Mouse (Mus musculus): ENCODE data around the gene Fam166a. TPM values are rescaled to one million over a fixed set of nuclear protein-coding genes. Genes with fewer than 3 reads are reported as not detected.
"Not testable (repeated sequence)": the region's sequence is repeated elsewhere in the genome, so short reads cannot be mapped to it uniquely, and the experiment has no call there.

Gene Fam166a
- polyA plus RNA-seq, 1 experiment from 2014 or later = 0.88 TPM

DNA sequence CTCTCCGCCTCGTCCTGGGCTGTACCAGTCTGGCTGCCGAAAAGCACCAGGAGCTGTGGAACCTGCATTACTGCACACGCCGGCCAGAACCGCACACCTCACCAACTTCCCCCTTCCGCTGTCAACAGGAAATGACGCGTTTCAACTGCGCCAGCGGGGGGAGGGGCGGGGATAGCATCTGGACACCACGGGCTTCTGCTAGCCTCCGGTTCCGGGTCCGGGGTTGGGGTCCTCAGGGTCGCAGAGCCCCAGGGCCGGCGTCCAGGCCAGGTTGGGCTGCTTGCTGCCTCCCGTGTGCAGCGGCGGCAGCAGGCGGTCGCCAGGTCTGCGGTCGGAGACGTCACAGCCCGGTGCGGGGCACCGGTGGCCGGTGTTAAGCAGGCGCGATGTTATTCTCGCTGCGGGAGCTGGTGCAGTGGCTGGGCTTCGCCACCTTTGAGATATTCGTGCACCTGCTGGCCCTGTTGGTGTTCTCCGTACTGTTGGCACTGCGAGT is 36.8 kb downstream of the Fam166a start, which contains the start of gene Tmem203:
Tmem203 (plus strand) TSS at position 156 of the 496 bp plus-strand sequence.
- Histone ChIP-seq H3K4me3 (ENCODE audit: low read depth, low read length) (peak within 1 kb of the TSS; percentile 97), H3K4me1 (replicated peaks; ENCODE audit: control insufficient read depth, insufficient read depth, low read length) (peaks cover 11% of the 10 kb centered on the region), H3K9ac (ENCODE audit: low read length) (peak within 1 kb of the TSS; percentile 83), H3K4me2 (ENCODE audit: low read depth, low read length, severe bottlenecking) (peak within 1 kb of the TSS; percentile 95), H3K36me3 (ENCODE audit: control insufficient read depth, insufficient read depth, low read length) (no peaks in the 10 kb centered on the region), H3K9me3 (ENCODE audit: control insufficient read depth, low read length) (no peaks in the 10 kb centered on the region), H3K27me3 (ENCODE audit: control insufficient read depth, insufficient read depth, low read length) (no peaks in the 10 kb centered on the region), H3K27ac (ENCODE audit: low read depth, low read length) (peak within 1 kb of the TSS; percentile 37)
- DNase-seq (ENCODE audit: low spot score) = peak; percentile 97
- peak; percentile 94 for ATAC-seq (replicated peaks; ENCODE audit: low FRiP score)
- WGBS = under 1% methylated on average over 39 of the region's 39 CpGs

DNA sequence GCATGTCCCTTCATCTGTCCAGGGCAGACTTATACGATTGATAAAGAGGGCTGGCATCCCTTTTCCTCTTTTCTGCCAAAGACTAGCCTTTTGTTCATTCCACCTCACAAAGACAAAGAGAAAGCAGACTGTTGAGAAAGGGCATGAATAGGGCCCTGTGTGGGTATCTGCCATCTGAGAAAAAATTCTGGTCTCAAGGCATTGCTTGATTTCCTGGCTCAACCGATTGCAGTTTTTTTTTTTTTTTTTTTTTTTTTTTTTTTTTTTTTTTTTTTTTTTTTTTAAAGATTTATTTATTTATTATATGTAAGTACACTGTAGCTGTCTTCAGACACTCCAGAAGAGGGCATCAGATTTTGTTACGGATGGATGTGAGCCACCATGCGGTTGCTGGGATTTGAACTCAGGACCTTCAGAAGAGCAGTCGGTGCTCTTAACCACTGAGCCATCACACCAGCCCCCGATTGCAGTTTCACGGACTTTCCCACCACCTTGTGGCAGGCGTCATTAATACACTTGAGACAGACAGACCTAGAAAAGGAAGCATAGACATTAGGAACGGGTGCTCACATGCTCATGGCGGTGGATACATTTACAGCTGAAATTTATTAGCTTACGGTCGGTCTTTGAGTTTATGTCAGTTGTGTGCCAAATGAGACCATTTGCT is 38.0 kb downstream of the Fam166a start:
- ATAC-seq (replicated peaks; ENCODE audit: low FRiP score); H3K27ac ChIP-seq (ENCODE audit: low read depth, low read length); DNase-seq (ENCODE audit: low spot score); H3K27me3 ChIP-seq (ENCODE audit: control insufficient read depth, insufficient read depth, low read length); H3K9ac ChIP-seq (ENCODE audit: low read length); H3K36me3 ChIP-seq (ENCODE audit: control insufficient read depth, insufficient read depth, low read length); H3K9me3 ChIP-seq (ENCODE audit: control insufficient read depth, low read length): not testable (repeated sequence)
- 63% methylated on average over 10 of the region's 12 CpGs for WGBS
- peaks cover 11% of the 10 kb centered on the region for H3K4me1 ChIP-seq (replicated peaks; ENCODE audit: control insufficient read depth, insufficient read depth, low read length)
- H3K4me3 ChIP-seq (ENCODE audit: low read depth, low read length) = peak overlapping the region; percentile 97
- H3K4me2 ChIP-seq (ENCODE audit: low read depth, low read length, severe bottlenecking) = peak overlapping the region; percentile 95; the same call in 1 of the 2 replicates

DNA sequence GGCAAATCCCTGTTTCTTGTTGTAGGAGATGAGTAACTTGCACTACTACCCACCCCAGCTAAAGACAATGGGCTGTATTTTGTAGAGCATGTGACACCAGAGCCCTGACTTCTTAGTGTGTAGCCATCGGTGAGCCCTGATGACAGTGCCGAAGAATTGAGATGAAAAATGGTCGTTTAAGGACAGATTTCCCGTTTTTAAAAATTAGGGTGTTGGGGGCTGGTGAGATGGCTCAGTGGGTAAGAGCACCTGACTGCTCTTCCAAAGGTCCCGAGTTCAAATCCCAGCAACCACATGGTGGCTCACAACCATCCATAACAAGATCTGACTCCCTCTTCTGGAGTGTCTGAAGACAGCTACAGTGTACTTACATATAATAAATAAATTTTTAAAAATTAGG is 38.7 kb downstream of the Fam166a start:
- H3K9me3 ChIP-seq (ENCODE audit: control insufficient read depth, low read length); H3K9ac ChIP-seq (ENCODE audit: low read length); H3K27ac ChIP-seq (ENCODE audit: low read depth, low read length); ATAC-seq (replicated peaks; ENCODE audit: low FRiP score); H3K27me3 ChIP-seq (ENCODE audit: control insufficient read depth, insufficient read depth, low read length); H3K36me3 ChIP-seq (ENCODE audit: control insufficient read depth, insufficient read depth, low read length); DNase-seq (ENCODE audit: low spot score); H3K4me2 ChIP-seq (ENCODE audit: low read depth, low read length, severe bottlenecking); H3K4me3 ChIP-seq (ENCODE audit: low read depth, low read length): not testable (repeated sequence)
- H3K4me1 ChIP-seq (replicated peaks; ENCODE audit: control insufficient read depth, insufficient read depth, low read length) = peaks cover 11% of the 10 kb centered on the region
- 89% methylated on average over 5 of the region's 5 CpGs for WGBS

DNA sequence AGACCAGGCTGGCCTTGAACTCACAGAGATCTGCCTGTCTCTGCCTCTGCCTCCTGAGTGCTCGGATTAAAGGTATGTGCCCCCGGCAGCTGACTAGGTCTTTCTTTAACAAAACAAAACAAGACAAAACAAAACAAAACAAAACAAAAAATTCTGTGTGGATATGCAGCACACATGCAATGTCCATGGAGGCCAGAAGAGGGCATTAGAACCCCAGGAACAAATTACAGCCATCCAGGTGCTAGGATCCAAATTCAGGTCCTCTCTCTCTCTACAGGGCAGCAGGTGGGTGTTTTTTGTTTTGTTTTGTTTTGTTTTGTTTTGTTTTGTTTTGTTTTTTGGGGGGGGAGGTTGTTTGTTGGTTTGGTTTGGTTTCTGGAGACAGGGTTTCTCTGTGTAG is 40.3 kb downstream of the Fam166a start:
- Histone ChIP-seq H3K27ac (ENCODE audit: low read depth, low read length) (no peak overlapping the region), H3K4me3 (ENCODE audit: low read depth, low read length) (no peak overlapping the region), H3K9ac (ENCODE audit: low read length) (no peak overlapping the region), H3K36me3 (ENCODE audit: control insufficient read depth, insufficient read depth, low read length) (no peaks in the 10 kb centered on the region), H3K9me3 (ENCODE audit: control insufficient read depth, low read length) (no peaks in the 10 kb centered on the region), H3K4me1 (replicated peaks; ENCODE audit: control insufficient read depth, insufficient read depth, low read length) (peaks cover 22% of the 10 kb centered on the region), H3K4me2 (ENCODE audit: low read depth, low read length, severe bottlenecking) (no peak overlapping the region), H3K27me3 (ENCODE audit: control insufficient read depth, insufficient read depth, low read length) (peaks cover 10% of the 10 kb centered on the region)
- DNase-seq (ENCODE audit: low spot score) = no peak
- 49% methylated on average over 2 of the region's 2 CpGs for WGBS
- no peak for ATAC-seq (replicated peaks; ENCODE audit: low FRiP score)

DNA sequence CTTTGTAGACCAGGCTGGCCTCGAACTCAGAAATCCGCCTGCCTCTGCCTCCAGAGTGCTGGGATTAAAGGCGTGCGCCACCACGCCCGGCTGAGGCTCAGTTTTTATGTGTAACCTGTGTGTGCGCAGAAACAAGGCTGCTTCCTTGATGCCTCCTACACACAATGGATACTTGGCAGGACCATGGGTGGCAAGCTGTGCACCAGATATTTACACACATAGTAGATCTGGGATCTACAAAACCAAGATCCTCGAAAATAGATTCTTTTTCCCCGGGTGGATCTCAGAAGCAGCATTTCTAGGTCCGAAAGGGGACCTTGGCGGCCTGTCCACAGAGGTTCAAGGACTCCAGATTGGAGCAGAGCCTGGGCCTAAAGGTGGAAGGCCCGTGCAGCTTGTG is 43.3 kb downstream of the Fam166a start:
- Histone ChIP-seq H3K4me1 (replicated peaks; ENCODE audit: control insufficient read depth, insufficient read depth, low read length) (peaks cover 16% of the 10 kb centered on the region), H3K4me2 (ENCODE audit: low read depth, low read length, severe bottlenecking) (peak overlapping the region; percentile 100), H3K9me3 (ENCODE audit: control insufficient read depth, low read length) (no peaks in the 10 kb centered on the region), H3K36me3 (ENCODE audit: control insufficient read depth, insufficient read depth, low read length) (no peaks in the 10 kb centered on the region), H3K9ac (ENCODE audit: low read length) (peak overlapping the region; percentile 28; the same call in 1 of the 2 replicates), H3K27ac (ENCODE audit: low read depth, low read length) (no peak overlapping the region), H3K4me3 (ENCODE audit: low read depth, low read length) (peak overlapping the region; percentile 77), H3K27me3 (ENCODE audit: control insufficient read depth, insufficient read depth, low read length) (peaks cover 16% of the 10 kb centered on the region)
- ATAC-seq (replicated peaks; ENCODE audit: low FRiP score) (peak; percentile 6; the same call in 1 of the 2 replicates), DNase-seq (ENCODE audit: low spot score) (no peak)
- 46% methylated on average over 10 of the region's 12 CpGs for WGBS

DNA sequence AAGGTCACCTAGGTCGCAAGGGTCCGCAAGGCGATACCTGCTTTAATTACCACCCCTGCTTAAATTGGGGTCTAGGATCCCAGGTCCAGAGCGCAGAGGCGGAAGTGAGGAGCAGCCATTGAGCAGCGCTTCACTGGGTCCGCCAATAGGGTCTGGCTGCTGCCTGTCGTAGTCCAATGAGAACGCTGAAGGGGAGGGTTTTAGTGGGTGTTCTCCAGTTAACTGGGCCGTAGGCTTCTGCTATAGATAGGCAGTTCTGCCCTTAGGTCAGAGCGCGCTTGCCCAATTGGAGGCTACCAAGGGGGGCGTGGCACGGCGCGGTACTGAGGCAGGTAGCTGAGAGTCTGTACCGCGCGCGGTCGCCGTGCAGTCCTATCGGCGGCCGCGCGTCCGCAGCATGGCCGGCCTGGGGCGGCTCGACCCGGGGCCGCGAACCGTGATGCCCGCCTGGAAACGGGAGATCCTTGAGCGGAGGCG is 43.8 kb downstream of the Fam166a start, which contains the start of gene Tprn:
Tprn (plus strand) TSS at position 328 of the 477 bp plus-strand sequence.
- peak within 1 kb of the TSS; percentile 77 for H3K4me3 ChIP-seq (ENCODE audit: low read depth, low read length)
- H3K27me3 ChIP-seq (ENCODE audit: control insufficient read depth, insufficient read depth, low read length) = peaks cover 16% of the 10 kb centered on the region
- ATAC-seq (replicated peaks; ENCODE audit: low FRiP score) (peak; percentile 99), DNase-seq (ENCODE audit: low spot score) (peak; percentile 94)
- no peaks in the 10 kb centered on the region for H3K9me3 ChIP-seq (ENCODE audit: control insufficient read depth, low read length)
- H3K36me3 ChIP-seq (ENCODE audit: control insufficient read depth, insufficient read depth, low read length) = no peaks in the 10 kb centered on the region
- H3K27ac ChIP-seq (ENCODE audit: low read depth, low read length) = no peak within 1 kb of the TSS
- H3K4me1 ChIP-seq (replicated peaks; ENCODE audit: control insufficient read depth, insufficient read depth, low read length) = peaks cover 16% of the 10 kb centered on the region
- H3K4me2 ChIP-seq (ENCODE audit: low read depth, low read length, severe bottlenecking) = peak within 1 kb of the TSS; percentile 100
- under 1% methylated on average over 38 of the region's 39 CpGs for WGBS
- H3K9ac ChIP-seq (ENCODE audit: low read length) = peak within 1 kb of the TSS; percentile 63

DNA sequence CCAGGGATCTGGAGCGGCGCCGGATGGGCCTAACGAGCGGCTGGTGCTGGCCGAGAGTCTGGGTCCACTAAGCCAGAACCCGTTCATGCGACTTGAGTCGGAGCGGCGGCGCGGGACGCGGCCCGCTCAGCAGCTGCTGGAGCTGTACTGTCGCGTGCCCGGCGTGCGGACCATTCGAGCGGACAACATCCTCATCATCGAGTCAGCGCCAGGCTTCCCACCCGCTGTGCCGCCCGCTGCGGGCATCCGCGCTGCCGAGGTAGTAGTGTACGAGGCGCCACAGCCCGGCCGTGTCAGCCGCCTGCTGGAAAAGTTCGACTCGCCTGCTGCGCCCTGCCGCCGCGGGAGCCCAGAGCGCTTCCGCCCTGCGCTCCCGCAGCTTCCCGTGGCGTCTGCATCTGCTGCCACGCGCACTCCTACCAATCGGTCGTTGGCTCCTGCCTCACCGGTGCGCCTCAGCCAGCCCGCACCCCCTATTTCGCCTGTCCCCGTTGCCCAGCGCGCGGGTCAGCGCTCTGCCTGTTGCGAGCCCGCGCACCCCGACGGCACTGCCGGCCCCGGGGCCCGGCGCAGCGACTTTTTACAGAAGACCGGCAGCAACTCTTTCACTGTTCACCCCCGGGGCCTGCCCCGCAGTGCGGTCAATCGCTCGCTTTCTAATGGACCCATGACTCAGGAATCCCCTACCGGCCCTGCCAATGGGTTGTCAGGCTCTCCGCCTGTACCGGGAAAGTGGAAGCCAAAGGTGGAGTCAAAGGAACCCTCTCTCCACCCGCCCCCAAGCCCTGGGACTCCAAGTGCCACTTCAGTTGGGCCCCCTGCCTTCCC is 44.5 kb downstream of the Fam166a start:
- Histone ChIP-seq H3K4me1 (replicated peaks; ENCODE audit: control insufficient read depth, insufficient read depth, low read length) (peaks cover 16% of the 10 kb centered on the region), H3K4me3 (ENCODE audit: low read depth, low read length) (peak overlapping the region; percentile 77), H3K9ac (ENCODE audit: low read length) (peak overlapping the region; percentile 63), H3K4me2 (ENCODE audit: low read depth, low read length, severe bottlenecking) (peak overlapping the region; percentile 100), H3K36me3 (ENCODE audit: control insufficient read depth, insufficient read depth, low read length) (no peaks in the 10 kb centered on the region), H3K9me3 (ENCODE audit: control insufficient read depth, low read length) (no peaks in the 10 kb centered on the region), H3K27me3 (ENCODE audit: control insufficient read depth, insufficient read depth, low read length) (peaks cover 16% of the 10 kb centered on the region), H3K27ac (ENCODE audit: low read depth, low read length) (no peak overlapping the region)
- WGBS = under 1% methylated on average over 81 of the region's 82 CpGs
- peak; percentile 56 for ATAC-seq (replicated peaks; ENCODE audit: low FRiP score)
- DNase-seq (ENCODE audit: low spot score) = peak; percentile 77

DNA sequence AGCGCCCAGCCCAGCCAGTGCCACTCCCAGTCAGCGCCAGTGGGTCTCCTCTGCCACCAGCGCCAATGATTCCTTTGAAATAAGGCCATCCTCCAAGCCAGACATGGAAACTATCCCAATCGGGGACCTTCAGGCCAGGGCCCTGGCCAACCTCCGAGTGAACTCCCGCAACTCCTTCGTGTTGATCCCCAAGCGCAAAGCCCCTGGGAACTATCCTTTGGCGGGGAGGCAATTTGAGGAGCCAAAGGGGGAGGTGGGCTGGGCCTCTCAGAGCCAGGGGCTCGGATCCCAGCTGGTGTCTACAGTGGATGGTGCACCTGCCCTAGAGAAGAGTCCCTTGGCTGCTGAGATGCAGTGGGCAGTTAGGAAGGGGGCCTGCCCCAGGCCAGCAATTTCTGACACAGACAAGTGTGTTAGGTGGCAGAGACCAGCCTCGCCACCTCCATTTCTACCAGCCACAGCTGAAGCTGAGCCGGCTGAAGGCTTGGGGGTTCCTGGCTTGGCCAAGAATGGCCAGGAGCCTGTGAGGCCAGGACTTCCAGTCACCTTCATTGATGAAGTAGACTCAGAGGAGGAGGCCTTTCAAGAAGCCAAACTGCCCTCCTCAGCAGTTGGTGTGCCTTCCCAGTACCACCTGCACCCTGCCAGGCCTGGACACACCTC is 45.2 kb downstream of the Fam166a start:
- Histone ChIP-seq H3K27me3 (ENCODE audit: control insufficient read depth, insufficient read depth, low read length) (peaks cover 16% of the 10 kb centered on the region), H3K9me3 (ENCODE audit: control insufficient read depth, low read length) (no peaks in the 10 kb centered on the region), H3K36me3 (ENCODE audit: control insufficient read depth, insufficient read depth, low read length) (no peaks in the 10 kb centered on the region), H3K4me3 (ENCODE audit: low read depth, low read length) (peak overlapping the region; percentile 77), H3K4me2 (ENCODE audit: low read depth, low read length, severe bottlenecking) (peak overlapping the region; percentile 100), H3K4me1 (replicated peaks; ENCODE audit: control insufficient read depth, insufficient read depth, low read length) (peaks cover 16% of the 10 kb centered on the region), H3K9ac (ENCODE audit: low read length) (peak overlapping the region; percentile 63), H3K27ac (ENCODE audit: low read depth, low read length) (no peak overlapping the region)
- 23% methylated on average over 12 of the region's 12 CpGs for WGBS
- ATAC-seq (replicated peaks; ENCODE audit: low FRiP score) (no peak), DNase-seq (ENCODE audit: low spot score) (no peak)

Data from forebrain, embryonic 11.5 days (tissue).